Mouse (Mus musculus) gonadal fat pad, adult 2 months (tissue): ENCODE data around the gene Spata18. TPM values are rescaled to one million over a fixed set of nuclear protein-coding genes. Genes with fewer than 3 reads are reported as not detected.

Source experiments
- DNase-seq: peaks from one replicate; pipeline ENCODE4 v3.0.0-alpha.2; 2012; ENCODE audit warnings: low read depth
- polyA plus RNA-seq: library from polyadenylated mRNA; depleted of rRNA; stranded (reverse); fragments of >200 nt; gene quantifications from 2 replicates; pipeline ENCODE4 v1.2.3, GENCODE M21; 2012; rRNA removed

Gene Spata18
- polyA plus RNA-seq, 1 experiment: 6.5 TPM

- no peak for DNase-seq
These were observed 65.8 kb downstream of the Spata18 start for GRCm38 (mm10) chr5:73716941-73717340.

DNA sequence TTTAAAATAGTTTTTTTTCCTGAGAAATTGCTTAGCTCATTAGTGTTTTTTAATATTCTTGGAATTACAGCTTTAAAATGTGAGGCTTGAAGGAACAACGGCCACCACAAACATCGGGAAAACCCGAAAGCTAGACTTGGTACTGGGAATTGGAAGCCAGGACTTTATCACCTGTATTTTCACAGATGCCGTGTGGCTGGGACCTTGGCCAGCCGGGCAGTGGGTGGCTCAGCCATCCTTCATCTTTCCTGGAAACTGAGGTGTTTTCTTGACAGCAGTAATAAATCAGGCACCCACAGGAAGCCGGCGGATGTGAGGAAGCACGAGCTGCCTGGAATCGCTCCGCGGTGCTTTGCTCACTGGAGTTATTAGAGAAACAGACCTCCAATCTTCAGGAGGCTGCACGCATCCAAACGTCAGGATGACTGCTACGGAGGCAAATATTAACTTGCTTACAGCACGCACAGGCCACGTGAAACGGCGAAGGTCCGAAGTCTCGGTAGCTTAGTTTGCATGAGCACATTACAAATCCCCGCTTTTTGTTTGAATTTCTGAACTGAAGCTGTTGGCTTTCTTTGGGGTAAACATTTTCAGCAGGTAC lies 70.6 kb downstream of the Spata18 start:
- DNase-seq: no peak

- DNase-seq: no peak
These were observed 74.8 kb downstream of the Spata18 start for GRCm38 (mm10) chr5:73725981-73726380.

DNA sequence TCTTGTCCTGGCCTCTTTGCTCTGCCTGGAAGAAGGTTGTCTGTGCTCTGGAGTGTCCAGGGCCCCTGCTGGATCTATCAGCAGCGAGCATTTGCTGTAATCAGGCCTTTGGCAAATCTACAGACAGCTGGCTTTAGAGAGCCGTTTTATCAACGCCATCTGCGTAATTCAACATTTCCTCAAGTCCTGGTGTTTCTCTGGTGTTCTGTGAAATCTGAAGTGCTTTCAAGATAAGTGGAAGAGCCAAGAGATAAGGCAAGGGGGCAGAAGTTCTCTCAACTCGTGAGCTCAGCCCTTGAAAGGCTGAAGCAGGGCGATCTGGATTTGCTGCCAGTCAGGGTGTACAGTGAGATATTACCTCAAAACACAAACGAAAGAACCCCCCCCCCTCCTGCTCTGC lies 77.5 kb downstream of the Spata18 start:
- DNase-seq: no peak

Other genes with a start within 250 kb of the Spata18 start
- gene Cwh43, start 245.3 kb upstream of the Spata18 start, polyA plus RNA-seq: 45.1 and 73.9 TPM in 2 replicates
- gene Dcun1d4, start 170.4 kb upstream of the Spata18 start, polyA plus RNA-seq: 9.4 and 11.0 TPM in 2 replicates
- gene Lrrc66, start 18.9 kb upstream of the Spata18 start, polyA plus RNA-seq: 0.04 TPM in 1 of 2 replicates, not detected in the other
- gene Sgcb, start 3.6 kb upstream of the Spata18 start, polyA plus RNA-seq: 7.9 and 12.4 TPM in 2 replicates